Mouse (Mus musculus) embryonic facial prominence, embryonic 10.5 days (tissue): ENCODE measurements at regions not wholly inside any gene's neighbourhood (a gene's known extent, or its start where the extent isn't known, plus 50 kb on each side); places are given as distances from the start of the nearest gene placed in this dataset.

Experiments
- DNase-seq: peaks from one replicate; pipeline ENCODE4 v3.0.0-alpha.2; 2017; ENCODE audit warnings: low spot score
- H3K27ac ChIP-seq: fragments of 300-500 bp; sonication (generic); replicated peaks from 2 replicates; pipeline ENCODE4 v1.5.1; 2016; ENCODE audit warnings: mild to moderate bottlenecking
- H3K27me3 ChIP-seq: fragments of 300-500 bp; sonication (generic); replicated peaks from 2 replicates; pipeline ENCODE4 v1.6.1; 2016; ENCODE audit warnings: low read depth, mild to moderate bottlenecking; ENCODE audit not compliant: poor library complexity, severe bottlenecking
- H3K36me3 ChIP-seq: fragments of 300-500 bp; sonication (generic); replicated peaks from 2 replicates; pipeline ENCODE4 v1.6.1; 2016; ENCODE audit warnings: mild to moderate bottlenecking, moderate library complexity
- H3K4me1 ChIP-seq: fragments of 300-500 bp; sonication (generic); 2 replicates; pipeline ENCODE4 v1.6.1; 2016
- H3K4me3 ChIP-seq: fragments of 300-500 bp; sonication (generic); 2 replicates; pipeline ENCODE4 v1.5.1; 2016; ENCODE audit warnings: mild to moderate bottlenecking, moderate library complexity
- H3K9me3 ChIP-seq: fragments of 300-500 bp; sonication (generic); 2 replicates; pipeline ENCODE4 v1.6.1; 2016; ENCODE audit warnings: mild to moderate bottlenecking
- WGBS: fragments of 180-500 bp; shearing (Covaris S2); methylation state at CpG from one replicate; pipeline ENCODE4 v1.1.7; 2016; 5-methylcytosine and 5-hydroxymethylcytosine counted together

- WGBS: 70% methylated on average over 9 of the region's 9 CpGs
- Histone ChIP-seq H3K4me3 (no peak overlapping the region), H3K9me3 (no peaks in the 10 kb centered on the region), H3K27ac (no peak overlapping the region), H3K36me3 (no peaks in the 10 kb centered on the region), H3K4me1 (peaks cover 58% of the 10 kb centered on the region), H3K27me3 (peaks cover 43% of the 10 kb centered on the region)
- DNase-seq: no peak
Observed at GRCm38 (mm10) chr17:45884021-45884722, 148.0 kb downstream of the Vegfa start.

GRCm38 (mm10) chr17:45882682-45883081 is 149.0 kb upstream of the 1600014C23Rik start:
- 83% methylated on average over 3 of the region's 3 CpGs for WGBS

GRCm38 (mm10) chr17:45881284-45881683 is 147.6 kb upstream of the 1600014C23Rik start:
- H3K36me3 ChIP-seq: no peaks in the 10 kb centered on the region

More at GRCm38 (mm10) chr17:45882682-45883081, 149.0 kb upstream of the 1600014C23Rik start:
- Histone ChIP-seq H3K4me1 (peaks cover 45% of the 10 kb centered on the region), H3K4me3 (no peak overlapping the region), H3K27ac (no peak overlapping the region), H3K36me3 (no peaks in the 10 kb centered on the region), H3K27me3 (peaks cover 33% of the 10 kb centered on the region), H3K9me3 (peaks cover 3% of the 10 kb centered on the region; the same call in 1 of the 2 replicates)
- no peak for DNase-seq

GRCm38 (mm10) chr17:45880761-45881160 is 147.1 kb upstream of the 1600014C23Rik start:
- peaks cover 3% of the 10 kb centered on the region; the same call in 1 of the 2 replicates for H3K9me3 ChIP-seq
- H3K36me3 ChIP-seq: no peaks in the 10 kb centered on the region
- no peak overlapping the region for H3K4me3 ChIP-seq
- peaks cover 33% of the 10 kb centered on the region for H3K4me1 ChIP-seq
- peaks cover 37% of the 10 kb centered on the region for H3K27me3 ChIP-seq
- H3K27ac ChIP-seq: no peak overlapping the region
- WGBS: 87% methylated on average over 6 of the region's 6 CpGs
- no peak for DNase-seq

More at GRCm38 (mm10) chr17:45881284-45881683, 147.6 kb upstream of the 1600014C23Rik start:
- 94% methylated on average over 9 of the region's 9 CpGs for WGBS
- DNase-seq: no peak
- Histone ChIP-seq H3K4me1 (peaks cover 38% of the 10 kb centered on the region), H3K27ac (no peak overlapping the region), H3K9me3 (peaks cover 3% of the 10 kb centered on the region; the same call in 1 of the 2 replicates), H3K27me3 (peaks cover 36% of the 10 kb centered on the region), H3K4me3 (no peak overlapping the region)

- peak overlapping the region; percentile 20; the same call in 1 of the 2 replicates for H3K27ac ChIP-seq
- H3K4me3 ChIP-seq: no peak overlapping the region
- peaks cover 37% of the 10 kb centered on the region for H3K27me3 ChIP-seq
- H3K36me3 ChIP-seq: no peaks in the 10 kb centered on the region
- peaks cover 26% of the 10 kb centered on the region for H3K4me1 ChIP-seq
- 45% methylated on average over 6 of the region's 6 CpGs for WGBS
- no peak for DNase-seq
- H3K9me3 ChIP-seq: peaks cover 3% of the 10 kb centered on the region; the same call in 1 of the 2 replicates
Observed at GRCm38 (mm10) chr17:45879478-45880250, 146.0 kb upstream of the 1600014C23Rik start.

- Histone ChIP-seq H3K27ac (no peak overlapping the region), H3K27me3 (peaks cover 44% of the 10 kb centered on the region), H3K4me3 (no peak overlapping the region), H3K4me1 (peaks cover 36% of the 10 kb centered on the region), H3K36me3 (no peaks in the 10 kb centered on the region), H3K9me3 (peaks cover 3% of the 10 kb centered on the region; the same call in 1 of the 2 replicates)
- DNase-seq: no peak
- WGBS: 90% methylated on average over 6 of the region's 6 CpGs
Observed at GRCm38 (mm10) chr17:45878394-45878793, 144.8 kb upstream of the 1600014C23Rik start.

- Histone ChIP-seq H3K27ac (no peak overlapping the region), H3K9me3 (peaks cover 3% of the 10 kb centered on the region; the same call in 1 of the 2 replicates)
- WGBS: 91% methylated on average over 8 of the region's 8 CpGs
Observed at GRCm38 (mm10) chr17:45875325-45875724, 141.7 kb upstream of the 1600014C23Rik start.

GRCm38 (mm10) chr17:45873996-45874395 is 140.4 kb upstream of the 1600014C23Rik start:
- H3K4me3 ChIP-seq: peak overlapping the region; percentile 27
- 17% methylated on average over 8 of the region's 8 CpGs for WGBS
- DNase-seq: no peak
- H3K27ac ChIP-seq: peak overlapping the region; percentile 82
- peaks cover 63% of the 10 kb centered on the region for H3K4me1 ChIP-seq
- H3K36me3 ChIP-seq: no peaks in the 10 kb centered on the region
- peaks cover 3% of the 10 kb centered on the region; the same call in 1 of the 2 replicates for H3K9me3 ChIP-seq
- peaks cover 69% of the 10 kb centered on the region for H3K27me3 ChIP-seq

More at GRCm38 (mm10) chr17:45875325-45875724, 141.7 kb upstream of the 1600014C23Rik start:
- peaks cover 59% of the 10 kb centered on the region for H3K4me1 ChIP-seq
- peaks cover 68% of the 10 kb centered on the region for H3K27me3 ChIP-seq
- no peak overlapping the region for H3K4me3 ChIP-seq
- no peaks in the 10 kb centered on the region for H3K36me3 ChIP-seq
- DNase-seq: no peak

GRCm38 (mm10) chr17:45873200-45873955 is 139.7 kb upstream of the 1600014C23Rik start:
- Histone ChIP-seq H3K27ac (peak overlapping the region; percentile 82), H3K9me3 (peaks cover under 1% of the 10 kb centered on the region; the same call in 1 of the 2 replicates), H3K4me1 (peaks cover 65% of the 10 kb centered on the region), H3K4me3 (peak overlapping the region; percentile 27), H3K36me3 (no peaks in the 10 kb centered on the region), H3K27me3 (peaks cover 71% of the 10 kb centered on the region)
- DNase-seq: peak; percentile 68
- WGBS: 6% methylated on average over 21 of the region's 21 CpGs

GRCm38 (mm10) chr17:45871666-45872653 is 138.3 kb upstream of the 1600014C23Rik start:
- Histone ChIP-seq H3K4me1 (peaks cover 68% of the 10 kb centered on the region), H3K27ac (0 out of 2 replicates have a peak overlapping the region, but pooled peaks have one; percentile 31), H3K36me3 (no peaks in the 10 kb centered on the region), H3K9me3 (no peaks in the 10 kb centered on the region; the same call in 1 of the 2 replicates), H3K4me3 (0 out of 2 replicates have a peak overlapping the region, but pooled peaks have one; percentile 11), H3K27me3 (peaks cover 84% of the 10 kb centered on the region)
- DNase-seq: no peak
- 42% methylated on average over 22 of the region's 22 CpGs for WGBS

- Histone ChIP-seq H3K4me1 (peaks cover 74% of the 10 kb centered on the region), H3K9me3 (no peaks in the 10 kb centered on the region; the same call in 1 of the 2 replicates), H3K27ac (0 out of 2 replicates have a peak overlapping the region, but pooled peaks have one; percentile 15), H3K36me3 (no peaks in the 10 kb centered on the region), H3K4me3 (no peak overlapping the region), H3K27me3 (peaks cover 83% of the 10 kb centered on the region)
- 80% methylated on average over 9 of the region's 9 CpGs for WGBS
- DNase-seq: no peak
Observed at GRCm38 (mm10) chr17:45871067-45871466, 137.4 kb upstream of the 1600014C23Rik start.
